Mouse (Mus musculus) megakaryocyte, embryonic 14.5 days (primary cell): ENCODE data around the gene Oas1g. TPM values are rescaled to one million over a fixed set of nuclear protein-coding genes. Genes with fewer than 3 reads are reported as not detected.
"Not testable (repeated sequence)": the region's sequence is repeated elsewhere in the genome, so short reads cannot be mapped to it uniquely, and the experiment has no call there.

ENCODE experiments used
- H3K27me3 ChIP-seq: replicated peaks from 2 replicates; pipeline ENCODE3; 2012; ENCODE audit warnings: inconsistent platforms
- H3K36me3 ChIP-seq: replicated peaks from 2 replicates; pipeline ENCODE3; 2012; ENCODE audit warnings: low read length, inconsistent platforms, mixed read lengths
- H3K4me1 ChIP-seq: 2 replicates; pipeline ENCODE4 v1.6.1; 2012; ENCODE audit warnings: inconsistent platforms
- H3K4me3 ChIP-seq: replicated peaks from 2 replicates; pipeline ENCODE3; 2012; ENCODE audit warnings: moderate library complexity, mild to moderate bottlenecking, inconsistent platforms
- H3K9me3 ChIP-seq: 2 replicates; pipeline ENCODE4 v1.6.1; 2012; ENCODE audit warnings: inconsistent platforms
- FLI1 ChIP-seq: IDR thresholded peaks from 2 replicates; pipeline ENCODE4 v1.6.1; 2012; ENCODE audit warnings: low read length, inconsistent platforms, mixed read lengths
- GATA1 ChIP-seq: IDR thresholded peaks from 3 replicates; pipeline ENCODE4 v1.6.1; 2012; ENCODE audit warnings: mixed read lengths, low read length, inconsistent platforms, borderline replicate concordance
- polyA plus RNA-seq: library from polyadenylated mRNA; stranded (reverse); fragments of >175 nt; gene quantifications from 2 replicates; pipeline ENCODE4 v1.2.3, GENCODE M21; 2012; ENCODE audit warnings: low replicate concordance; ENCODE audit not compliant: insufficient read depth

The Oas1g gene
- polyA plus RNA-seq, 1 experiment, result 12.6 TPM

- Histone ChIP-seq H3K36me3 (peaks cover 32% of the 10 kb centered on the region), H3K4me1 (peaks cover 5% of the 10 kb centered on the region; the same call in 1 of the 2 replicates), H3K27me3 (no peaks in the 10 kb centered on the region), H3K9me3 (no peaks in the 10 kb centered on the region), H3K4me3 (no peak overlapping the region)
- no peak for TF ChIP-seq FLI1
- TF ChIP-seq GATA1, result no peak
Measured at GRCm38 (mm10) chr5:120902056-120902455, 14.6 kb upstream of the Oas1g start.

GRCm38 (mm10) chr5:120900666-120901065 is 13.3 kb upstream of the Oas1g start:
- peaks cover 32% of the 10 kb centered on the region for H3K36me3 ChIP-seq
- no peak for TF ChIP-seq FLI1
- TF ChIP-seq GATA1, result no peak
- H3K27me3 ChIP-seq, result no peaks in the 10 kb centered on the region

GRCm38 (mm10) chr5:120898726-120899125 is 11.3 kb upstream of the Oas1g start:
- H3K27me3 ChIP-seq, result no peaks in the 10 kb centered on the region
- 0 out of 2 replicates have a peak, but pooled peaks cover 3% of the 10 kb centered on the region for H3K9me3 ChIP-seq
- no peak overlapping the region for H3K4me3 ChIP-seq
- TF ChIP-seq FLI1 (no peak), GATA1 (no peak)
- peaks cover 32% of the 10 kb centered on the region for H3K36me3 ChIP-seq
- no peaks in the 10 kb centered on the region for H3K4me1 ChIP-seq

More at GRCm38 (mm10) chr5:120900666-120901065, 13.3 kb upstream of the Oas1g start:
- H3K4me3 ChIP-seq, result no peak overlapping the region
- no peaks in the 10 kb centered on the region for H3K4me1 ChIP-seq
- no peaks in the 10 kb centered on the region for H3K9me3 ChIP-seq

- H3K27me3 ChIP-seq, result no peaks in the 10 kb centered on the region
- 0 out of 2 replicates have a peak, but pooled peaks cover 3% of the 10 kb centered on the region for H3K9me3 ChIP-seq
- peaks cover 32% of the 10 kb centered on the region for H3K36me3 ChIP-seq
- H3K4me3 ChIP-seq, result no peak overlapping the region
- TF ChIP-seq GATA1 (no peak), FLI1 (no peak)
- H3K4me1 ChIP-seq, result no peaks in the 10 kb centered on the region
Measured at GRCm38 (mm10) chr5:120898307-120898706, 10.9 kb upstream of the Oas1g start.

- Histone ChIP-seq H3K4me1 (no peaks in the 10 kb centered on the region), H3K9me3 (peaks cover 13% of the 10 kb centered on the region), H3K4me3 (no peak overlapping the region), H3K27me3 (no peaks in the 10 kb centered on the region), H3K36me3 (peaks cover 12% of the 10 kb centered on the region)
- no peak for TF ChIP-seq GATA1
- TF ChIP-seq FLI1, result no peak
Measured at GRCm38 (mm10) chr5:120895231-120895900, 8.0 kb upstream of the Oas1g start.

- H3K4me1 ChIP-seq, result not testable (repeated sequence)
- H3K36me3 ChIP-seq, result peaks cover 12% of the 10 kb centered on the region
Measured at GRCm38 (mm10) chr5:120894692-120895091, 7.3 kb upstream of the Oas1g start.

GRCm38 (mm10) chr5:120893866-120894265 is 6.5 kb upstream of the Oas1g start:
- not testable (repeated sequence) for H3K27me3 ChIP-seq, H3K4me3 ChIP-seq, H3K4me1 ChIP-seq, H3K36me3 ChIP-seq
- peaks cover 13% of the 10 kb centered on the region for H3K9me3 ChIP-seq

More at GRCm38 (mm10) chr5:120894692-120895091, 7.3 kb upstream of the Oas1g start:
- not testable (repeated sequence) for H3K27me3 ChIP-seq, H3K4me3 ChIP-seq
- peaks cover 13% of the 10 kb centered on the region for H3K9me3 ChIP-seq

- Histone ChIP-seq H3K4me1 (no peaks in the 10 kb centered on the region), H3K36me3 (no peaks in the 10 kb centered on the region), H3K27me3 (peaks cover 6% of the 10 kb centered on the region), H3K9me3 (peaks cover 13% of the 10 kb centered on the region), H3K4me3 (no peak overlapping the region)
- TF ChIP-seq FLI1, result no peak
- TF ChIP-seq GATA1, result no peak
Measured at GRCm38 (mm10) chr5:120892243-120892660, 4.8 kb upstream of the Oas1g start.

- H3K4me1 ChIP-seq, H3K4me3 ChIP-seq, H3K27me3 ChIP-seq, H3K36me3 ChIP-seq: not testable (repeated sequence)
- peaks cover 13% of the 10 kb centered on the region for H3K9me3 ChIP-seq
Measured at GRCm38 (mm10) chr5:120891566-120892242, 4.3 kb upstream of the Oas1g start.

GRCm38 (mm10) chr5:120890991-120891390 is 3.6 kb upstream of the Oas1g start:
- no peaks in the 10 kb centered on the region for H3K36me3 ChIP-seq
- peaks cover 13% of the 10 kb centered on the region for H3K9me3 ChIP-seq
- no peak overlapping the region for H3K4me3 ChIP-seq
- no peaks in the 10 kb centered on the region for H3K4me1 ChIP-seq
- no peak for TF ChIP-seq GATA1
- peaks cover 9% of the 10 kb centered on the region for H3K27me3 ChIP-seq

- peaks cover 13% of the 10 kb centered on the region for H3K9me3 ChIP-seq
- TF ChIP-seq FLI1, result no peak
- no peaks in the 10 kb centered on the region for H3K4me1 ChIP-seq
- H3K36me3 ChIP-seq, result no peaks in the 10 kb centered on the region
- H3K27me3 ChIP-seq, result peaks cover 9% of the 10 kb centered on the region
- no peak overlapping the region for H3K4me3 ChIP-seq
Measured at GRCm38 (mm10) chr5:120890026-120890425, 2.6 kb upstream of the Oas1g start.

- not testable (repeated sequence) for H3K36me3 ChIP-seq
Measured at GRCm38 (mm10) chr5:120888294-120888815, 942 bp upstream of the Oas1g start.

More at GRCm38 (mm10) chr5:120888294-120888815, 942 bp upstream of the Oas1g start:
- H3K4me1 ChIP-seq, H3K27me3 ChIP-seq, H3K4me3 ChIP-seq, H3K9me3 ChIP-seq: not testable (repeated sequence)
